Mouse (Mus musculus): Measurements from ENCODE around the gene Atp1a1.
A peak's percentile ranks its signal among the peaks of the same experiment; 100 is the strongest.

Atp1a1 gene

DNA sequence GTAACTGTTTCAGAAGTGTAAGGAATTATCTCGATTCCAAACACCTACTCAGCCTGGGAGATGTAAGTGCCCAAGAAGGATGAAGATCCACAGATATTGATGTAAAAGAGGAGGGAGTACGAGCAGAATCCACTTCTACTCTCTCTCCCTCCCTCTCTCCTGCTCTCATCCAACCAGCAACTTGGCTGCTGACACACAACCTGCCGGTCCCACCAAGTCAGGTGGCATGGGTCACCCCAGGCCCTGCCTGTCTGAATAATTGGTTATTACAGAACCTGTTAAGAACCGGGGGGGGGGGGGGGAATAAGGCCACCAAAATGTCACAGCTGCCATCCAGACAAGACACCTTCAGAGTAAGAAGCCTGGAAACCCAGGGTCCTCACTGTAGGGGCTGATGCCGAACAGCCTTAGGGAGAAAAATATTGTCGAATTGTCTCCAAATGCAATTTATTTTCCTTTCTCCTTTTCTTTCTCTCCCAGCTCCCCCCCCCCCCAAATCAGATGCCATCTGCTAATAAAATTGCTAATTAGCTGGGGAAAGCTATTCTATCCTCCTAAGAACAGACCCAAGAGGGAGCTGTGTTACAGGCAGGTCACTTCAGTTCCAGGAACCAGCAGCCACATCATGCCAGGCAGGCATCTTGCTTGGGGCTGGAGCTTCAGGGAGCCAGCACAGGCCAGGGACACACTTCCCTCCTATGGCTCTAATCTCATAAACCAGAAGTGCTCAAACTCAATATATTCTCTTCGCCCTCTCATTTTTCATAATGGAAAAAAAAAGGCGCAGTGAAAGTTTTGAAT is 6.7 kb upstream of the Atp1a1 start:
- no peak for DNase-seq

DNA sequence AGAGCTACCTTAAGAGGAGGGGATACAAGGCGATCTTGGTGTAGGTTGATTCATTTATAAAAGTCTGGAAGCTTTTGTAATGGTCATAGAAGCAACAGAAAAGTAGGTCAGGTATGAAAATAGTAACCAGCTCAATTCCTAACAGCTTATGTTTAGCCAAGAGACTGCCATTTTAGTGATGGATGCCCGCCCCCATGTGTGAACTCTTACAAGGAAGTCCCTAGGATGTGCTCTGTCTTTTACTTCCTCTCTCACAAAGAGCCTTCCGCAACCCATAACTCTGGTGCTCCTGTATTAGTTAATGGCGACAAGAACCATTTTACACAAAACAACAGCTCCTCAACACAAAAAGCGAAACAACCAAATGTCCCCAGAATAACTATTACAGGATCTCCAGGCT is 4.8 kb upstream of the Atp1a1 start:
- no peak for DNase-seq

DNA sequence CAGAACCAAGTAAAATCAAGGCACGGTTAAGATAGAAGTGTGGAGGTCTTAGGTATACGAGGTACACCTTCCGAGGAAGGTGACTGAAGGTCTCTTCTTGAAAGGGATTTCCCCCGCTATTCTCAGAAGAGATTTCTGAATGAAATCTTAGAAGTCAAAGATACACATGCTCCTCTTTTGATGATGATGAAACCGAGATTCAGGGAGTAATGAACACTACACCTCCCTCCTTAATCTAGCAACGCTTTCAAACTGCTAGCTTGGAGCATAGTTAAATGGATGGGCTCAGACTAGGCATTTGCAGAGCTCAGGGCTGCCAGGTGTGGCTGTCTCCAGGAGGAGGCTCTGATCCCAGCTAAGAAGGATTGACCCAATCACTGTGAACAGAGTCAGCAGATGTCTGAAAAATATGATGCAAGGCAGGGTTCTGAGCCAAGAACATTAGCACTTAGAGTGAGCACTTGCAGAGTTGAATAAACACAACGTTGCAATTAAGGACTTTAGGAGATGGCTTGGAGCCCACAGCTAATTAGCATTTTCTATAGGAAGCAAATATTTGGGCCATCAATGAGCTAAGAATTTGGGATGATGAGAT is 2.5 kb upstream of the Atp1a1 start:
- DNase-seq, result peak; percentile 83

DNA sequence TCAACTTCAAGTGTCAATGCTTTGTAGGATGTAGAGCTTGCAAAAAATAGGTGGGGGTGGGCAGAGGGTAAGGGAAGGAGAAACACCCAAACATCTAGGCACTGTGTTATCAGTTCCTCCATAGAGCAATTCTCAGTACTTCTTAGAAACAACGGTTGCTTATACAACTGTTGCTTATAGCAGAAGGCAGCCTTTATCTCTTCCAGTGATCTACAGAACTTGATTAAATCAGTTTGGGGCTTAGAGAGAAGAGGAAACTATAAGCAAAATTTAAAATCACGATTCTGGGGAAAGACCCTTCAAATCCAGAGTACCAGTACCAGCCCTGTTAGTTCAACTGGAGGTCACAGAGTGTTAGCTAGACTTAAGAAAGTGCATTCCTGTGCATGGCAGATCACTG is 1.2 kb upstream of the Atp1a1 start:
- DNase-seq, result no peak

DNA sequence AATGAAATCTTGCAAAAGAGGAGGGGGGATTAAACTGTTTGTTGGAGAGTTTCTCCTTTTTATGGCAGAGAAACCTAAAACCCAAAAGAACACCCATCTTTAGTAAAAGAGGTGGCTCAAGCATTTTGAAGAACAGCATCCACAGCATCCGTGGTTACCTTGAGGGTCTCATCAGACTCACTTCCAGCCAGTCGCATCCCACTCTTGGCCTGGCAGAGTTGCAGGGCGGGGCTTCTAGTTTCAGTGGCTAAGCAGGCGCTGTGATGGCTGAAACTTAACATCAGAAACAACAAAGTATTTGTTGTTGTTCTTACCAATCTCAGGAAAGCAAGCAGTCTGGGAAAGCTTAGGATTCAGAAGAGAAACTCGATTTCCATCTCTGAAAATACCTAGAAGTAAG is 807 bp upstream of the Atp1a1 start:
- DNase-seq, result no peak

DNA sequence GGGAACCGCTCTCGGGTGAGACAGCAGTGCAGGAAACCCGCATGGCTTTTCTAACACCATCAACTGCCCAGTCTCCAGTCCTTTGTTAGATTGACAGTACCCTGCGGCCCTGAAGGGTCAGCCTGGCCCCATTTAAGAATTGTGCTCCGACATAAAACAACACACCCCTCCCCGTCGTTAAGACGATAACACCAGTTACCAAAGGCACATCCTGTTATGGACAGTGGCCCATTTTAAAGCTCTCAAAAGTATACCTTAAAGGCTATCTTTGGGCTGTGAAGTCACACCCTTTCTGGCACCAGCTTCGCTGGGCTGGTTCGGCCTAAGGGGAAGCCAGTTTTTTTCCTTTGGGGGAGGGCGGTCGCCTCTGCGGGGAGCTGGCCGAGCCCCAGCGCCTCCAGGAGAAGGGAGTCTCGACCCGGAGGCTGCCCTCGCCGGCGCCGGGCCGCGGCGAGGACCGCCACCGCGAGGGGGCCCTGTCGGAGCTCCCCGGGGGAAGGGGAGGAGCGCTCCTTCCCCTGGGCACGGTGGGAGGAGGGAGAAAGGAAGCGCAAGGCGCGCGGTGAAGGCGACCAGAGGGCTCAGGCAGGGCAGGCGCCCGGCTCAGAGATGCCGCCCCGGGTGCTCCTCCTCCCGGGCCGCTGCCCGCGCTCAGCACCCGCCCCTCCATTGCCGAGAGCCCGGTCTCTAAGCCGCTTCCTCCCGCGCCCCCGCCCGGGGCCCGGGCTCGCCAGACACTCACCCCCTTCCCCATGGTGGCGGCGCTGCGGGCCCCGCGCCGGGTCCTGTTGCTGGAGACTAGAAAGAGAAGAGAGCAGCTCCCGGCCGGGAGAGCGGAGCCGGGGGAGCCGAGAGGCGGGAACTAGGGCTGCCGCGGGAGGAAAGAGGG is 579 bp downstream of the Atp1a1 start:
- DNase-seq, result peak; percentile 90

DNA sequence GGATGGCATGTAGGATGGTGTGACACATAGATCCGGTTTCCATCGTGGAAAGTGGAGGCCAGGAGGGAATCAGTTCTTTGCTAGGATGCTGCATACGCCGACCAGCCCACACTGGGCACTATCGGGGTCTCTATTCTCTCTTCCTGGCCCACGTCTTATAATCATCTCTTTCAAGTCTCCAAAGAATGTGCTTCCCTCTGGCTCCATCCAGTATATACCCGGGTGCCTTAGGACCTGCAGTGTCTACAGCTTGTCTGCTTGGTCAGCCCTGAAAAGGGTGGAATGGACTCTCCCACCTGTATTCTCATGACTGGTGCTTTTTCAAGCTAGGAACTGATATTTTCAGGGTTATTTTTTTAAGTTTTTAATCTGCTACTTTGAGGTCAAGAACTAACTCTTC is 1.3 kb downstream of the Atp1a1 start:
- DNase-seq, result no peak

DNA sequence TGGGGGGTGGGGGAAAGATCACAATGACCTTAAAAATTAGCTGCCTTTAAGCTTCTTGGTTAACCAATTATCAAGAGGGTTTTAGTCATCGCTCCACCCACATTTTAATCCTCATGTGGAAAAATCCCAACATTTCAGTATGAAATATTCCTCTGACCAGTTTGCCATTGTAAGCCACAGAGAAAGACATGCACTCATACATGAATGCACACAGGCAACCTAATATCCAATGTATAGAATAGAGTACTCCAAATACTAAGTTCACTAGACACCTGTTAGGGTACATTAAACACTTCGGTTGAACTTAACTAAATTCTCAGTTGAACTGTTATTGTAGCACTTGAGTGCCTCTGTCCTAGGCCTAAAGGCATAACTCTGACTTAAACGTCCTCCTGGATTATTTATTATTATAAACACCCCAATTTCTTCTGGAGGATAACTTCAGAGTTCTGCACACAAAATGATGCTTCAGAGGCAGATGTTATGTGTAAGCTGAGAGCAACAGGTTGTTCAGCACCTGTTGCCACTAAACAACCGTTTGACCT is 1.9 kb downstream of the Atp1a1 start:
- no peak for DNase-seq

DNA sequence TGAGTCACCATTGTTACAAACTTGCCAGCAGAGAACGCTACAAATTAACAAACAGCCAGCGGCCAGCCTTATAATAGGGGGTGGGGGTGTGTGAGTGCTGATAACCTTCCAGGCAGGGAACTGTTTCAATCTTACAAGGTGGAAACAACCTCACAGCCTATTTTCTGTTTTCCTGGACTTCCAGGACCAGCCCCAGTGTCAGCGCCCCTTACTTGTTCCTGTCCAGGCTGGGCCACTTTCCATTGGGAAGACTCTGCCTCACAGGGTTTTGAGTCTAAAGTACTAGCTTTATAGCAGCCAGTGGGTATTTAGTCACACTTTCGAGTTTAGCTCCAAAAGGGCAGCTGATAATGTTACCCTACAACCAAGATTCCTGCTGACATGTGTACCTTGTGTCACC is 2.8 kb downstream of the Atp1a1 start:
- DNase-seq, result no peak

DNA sequence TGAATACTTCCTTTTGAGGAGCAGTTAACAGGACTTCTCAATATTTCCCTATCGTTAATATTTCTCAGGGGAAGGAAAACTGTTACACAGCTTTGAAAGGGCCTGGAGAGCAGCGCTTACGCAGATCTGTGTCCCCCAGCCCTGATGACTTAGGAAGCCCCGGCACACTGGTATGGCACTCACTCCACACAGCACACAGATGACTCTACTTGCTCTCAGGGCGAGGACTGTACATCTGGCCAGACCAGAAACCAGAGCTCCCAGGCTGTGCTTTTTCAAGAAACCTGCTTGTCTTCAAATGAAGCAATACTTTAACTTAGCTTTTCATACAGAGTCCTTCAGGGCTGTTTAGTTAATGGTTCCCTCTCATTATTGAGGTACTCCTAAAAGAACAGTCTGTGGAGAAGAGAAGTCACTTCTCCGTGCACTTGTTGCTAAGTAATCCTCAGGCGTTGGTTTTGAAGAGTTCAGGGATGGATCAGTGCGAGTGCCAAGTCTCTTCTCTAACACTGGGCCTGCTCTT is 3.4 kb downstream of the Atp1a1 start:
- peak; percentile 41 for DNase-seq

DNA sequence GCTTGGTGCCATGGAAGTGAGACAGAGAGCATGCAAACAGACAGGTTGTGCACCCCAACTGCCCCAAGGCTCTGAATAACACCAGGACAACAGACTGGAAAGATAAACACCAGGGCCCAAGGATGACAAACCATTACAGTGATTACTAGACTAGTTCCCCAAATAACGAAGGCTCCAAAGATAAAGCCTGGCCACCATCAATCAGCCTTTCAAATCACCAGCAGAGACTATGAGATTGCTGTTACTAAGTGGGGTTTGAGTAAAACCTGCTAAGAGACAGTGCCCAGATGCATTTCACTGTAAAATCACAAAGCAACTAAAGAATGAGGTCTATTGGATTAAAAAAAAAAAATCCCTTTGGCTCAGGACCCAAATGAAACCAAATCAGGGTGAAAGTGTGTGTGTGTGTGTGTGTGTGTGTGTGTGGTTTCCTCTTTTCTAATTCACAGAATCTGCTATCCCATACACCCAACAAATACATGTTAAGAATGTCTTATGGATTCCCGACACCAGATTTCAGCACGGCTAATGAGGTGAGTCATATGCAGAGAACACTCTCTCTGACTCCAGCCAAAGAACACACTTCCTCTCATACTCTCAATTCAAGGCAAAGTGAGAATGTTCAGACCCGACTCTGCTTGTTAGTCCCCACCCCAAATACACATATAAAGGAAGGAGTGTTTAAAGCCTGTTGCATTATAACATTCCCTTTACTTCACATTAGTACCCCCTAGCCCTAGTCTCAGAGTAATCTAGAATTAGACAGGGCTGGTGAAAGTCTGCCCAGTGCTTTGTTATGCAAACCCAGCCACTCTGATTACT is 4.4 kb downstream of the Atp1a1 start:
- peak; percentile 64 for DNase-seq

DNA sequence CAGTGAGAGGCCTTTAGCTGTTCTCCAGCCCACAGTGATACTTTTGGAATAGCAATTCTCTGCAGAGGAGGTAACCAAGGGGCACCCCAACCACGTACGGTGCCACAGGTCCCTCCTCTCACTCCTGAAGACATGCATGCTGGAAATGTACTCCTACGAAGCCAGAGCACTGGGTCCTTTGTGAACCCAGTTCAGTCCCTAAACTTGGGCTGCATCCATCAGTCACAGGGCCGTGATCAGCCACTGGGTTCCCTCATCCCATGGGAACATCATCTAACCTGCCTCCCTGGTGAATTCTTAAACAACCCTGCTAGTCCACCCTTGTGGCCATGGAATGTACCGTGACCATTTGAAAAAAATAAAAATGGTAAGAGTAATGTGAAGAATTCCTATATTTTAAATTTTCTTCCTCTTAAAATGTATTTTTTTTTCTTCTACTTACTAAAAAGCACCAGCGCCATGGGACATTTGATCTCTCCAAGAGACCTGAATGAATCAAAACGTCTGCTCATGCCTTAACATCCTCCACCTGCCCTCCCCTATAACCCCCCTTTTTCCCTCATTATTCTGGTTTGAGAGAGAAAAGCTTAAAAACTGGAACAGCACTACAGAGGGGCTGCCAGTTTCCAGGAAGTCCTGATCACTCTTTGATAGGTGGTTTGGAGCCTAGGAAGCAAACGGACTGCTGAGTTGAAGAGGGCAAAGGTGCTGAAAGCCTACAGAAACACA is 5.1 kb downstream of the Atp1a1 start:
- DNase-seq, result no peak

DNA sequence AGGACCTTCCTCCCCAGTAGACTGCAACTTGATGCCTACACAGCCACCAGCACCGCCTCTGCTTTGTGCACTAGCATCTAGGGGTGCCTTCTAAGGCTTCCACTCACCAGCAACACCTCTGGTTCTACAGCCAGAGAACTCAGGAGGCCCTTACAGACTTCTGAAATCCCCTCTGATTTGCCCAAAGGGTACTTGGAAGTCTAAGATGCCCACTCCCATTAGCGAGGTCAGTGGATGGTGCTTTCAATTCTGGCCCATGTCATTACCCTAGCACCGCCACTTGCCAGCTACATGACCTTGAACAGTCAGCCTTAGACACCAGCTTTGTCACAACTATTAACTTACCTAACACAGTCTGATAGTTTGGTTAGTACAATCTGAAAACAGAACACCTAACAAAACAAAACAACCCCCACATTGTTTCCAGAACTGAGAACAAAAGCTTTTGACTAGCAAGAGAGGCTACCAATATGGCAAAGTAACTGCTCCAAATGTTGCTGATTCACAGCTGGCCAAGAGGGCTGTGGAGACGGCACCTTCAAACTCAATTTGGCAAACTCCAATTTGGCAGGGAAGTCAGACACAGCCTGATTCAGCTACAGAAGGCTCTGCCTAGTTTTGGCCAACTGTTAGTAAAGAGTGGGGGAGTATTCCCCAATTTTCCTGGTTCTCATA is 6.1 kb downstream of the Atp1a1 start:
- no peak for DNase-seq

DNA sequence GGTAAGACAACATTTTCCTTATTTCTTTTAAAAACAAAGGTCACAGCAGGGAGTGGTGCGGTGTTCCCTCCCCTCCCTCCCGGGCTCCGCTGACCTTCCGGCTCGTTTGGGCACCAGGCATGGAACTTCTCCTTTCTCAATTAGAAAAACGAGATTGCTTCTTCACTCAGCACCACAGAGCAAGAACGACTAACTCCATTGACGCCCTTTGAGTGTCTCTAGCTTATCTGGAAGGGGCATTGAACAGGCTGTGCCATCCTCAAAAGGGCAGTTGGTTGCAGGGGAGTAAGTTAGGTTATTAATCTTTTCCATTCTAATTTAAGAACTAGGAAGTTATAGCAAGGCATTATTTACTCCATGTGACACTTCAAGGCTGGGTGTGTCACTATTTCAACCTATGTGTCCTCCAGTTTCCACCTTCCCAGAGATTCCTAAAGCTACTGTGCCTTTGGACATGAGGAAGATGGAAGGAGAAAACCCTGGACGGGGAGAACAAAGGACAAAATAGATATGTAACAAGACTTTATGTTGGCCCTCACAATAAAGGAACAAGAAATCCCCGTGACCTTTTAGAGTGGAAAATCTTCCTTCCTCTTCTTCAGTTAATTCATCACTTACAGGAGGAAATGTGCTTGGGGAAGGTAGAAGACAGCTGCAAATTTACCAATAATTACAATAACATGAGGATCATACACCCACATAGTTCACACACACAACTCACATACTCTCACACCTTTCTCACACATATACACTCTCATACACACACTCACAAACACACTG is 7.0 kb downstream of the Atp1a1 start:
- peak; percentile 44 for DNase-seq

DNA sequence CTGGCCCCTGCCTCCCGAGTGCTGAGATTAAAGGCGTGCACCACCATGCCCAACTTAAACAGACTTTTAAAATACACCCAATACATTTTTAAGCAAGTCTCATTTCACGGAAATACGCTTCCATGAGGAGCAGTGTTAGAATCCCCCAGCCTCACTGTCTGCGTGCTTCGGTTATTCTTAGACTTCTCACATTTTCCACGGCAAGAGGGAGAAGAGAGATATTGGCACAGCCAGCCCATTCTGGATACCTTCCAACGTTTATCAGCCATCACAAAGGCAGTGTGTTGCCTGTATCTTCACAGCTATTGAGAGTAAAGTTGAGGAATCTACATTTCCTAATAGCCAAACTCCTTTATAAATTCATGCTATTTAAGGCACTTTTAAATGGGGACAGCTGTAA is 7.8 kb downstream of the Atp1a1 start:
- DNase-seq, result peak; percentile 56

DNA sequence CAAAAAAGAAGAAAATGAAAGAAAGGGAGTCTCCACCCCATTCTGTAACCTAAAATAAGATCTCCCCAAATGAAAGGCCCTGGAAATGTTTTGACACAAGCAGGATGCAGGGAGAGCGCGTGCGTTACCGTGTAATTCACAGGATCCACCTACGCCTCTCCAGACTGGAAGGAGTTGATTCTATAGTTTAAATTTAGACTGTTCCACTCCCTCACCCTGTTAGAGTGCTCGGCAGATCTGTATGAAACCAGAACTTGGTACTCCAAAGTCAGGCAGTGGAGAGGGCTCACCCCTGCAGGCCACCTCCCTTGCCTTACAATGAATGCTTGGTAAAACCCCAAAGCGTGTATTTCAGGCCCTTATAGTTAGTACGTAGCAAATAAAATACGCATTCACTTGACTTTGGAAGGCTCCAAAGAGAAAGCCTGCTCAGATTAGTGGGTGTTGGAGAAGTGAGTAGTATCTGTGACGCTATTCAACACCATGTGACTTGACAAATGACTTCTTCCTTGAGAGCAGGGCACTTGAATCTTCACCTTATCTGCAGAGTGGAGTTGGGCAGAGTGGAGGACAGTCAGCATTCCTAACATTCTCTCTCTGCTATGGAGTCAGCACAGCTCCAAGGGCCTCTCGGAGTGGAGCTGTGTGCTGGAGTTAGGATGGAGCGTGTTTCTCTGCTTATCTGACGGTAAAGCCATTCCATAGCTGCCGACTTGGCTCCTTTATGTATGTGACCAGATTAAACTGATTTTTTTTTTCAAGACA is 8.4 kb downstream of the Atp1a1 start:
- peak; percentile 34 for DNase-seq

DNA sequence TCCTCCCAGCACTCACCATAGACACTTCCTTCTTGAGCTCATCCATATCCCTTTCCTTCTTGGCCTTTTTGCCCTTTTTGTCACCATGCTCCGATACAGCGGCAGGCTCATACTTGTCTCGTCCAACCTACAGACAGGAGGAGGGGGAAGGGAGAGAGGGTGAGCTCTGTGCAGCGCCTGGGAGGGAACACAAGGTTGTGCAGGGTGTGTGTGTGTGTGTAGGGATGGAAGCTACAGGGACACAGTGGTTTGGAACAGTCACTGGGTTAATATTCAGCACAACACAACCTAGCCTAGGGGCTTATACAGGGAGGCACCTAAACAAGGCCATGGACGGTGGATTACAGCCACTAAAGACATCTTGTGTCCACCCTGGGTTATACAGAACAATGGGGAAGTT is 9.5 kb downstream of the Atp1a1 start:
- DNase-seq, result no peak

DNA sequence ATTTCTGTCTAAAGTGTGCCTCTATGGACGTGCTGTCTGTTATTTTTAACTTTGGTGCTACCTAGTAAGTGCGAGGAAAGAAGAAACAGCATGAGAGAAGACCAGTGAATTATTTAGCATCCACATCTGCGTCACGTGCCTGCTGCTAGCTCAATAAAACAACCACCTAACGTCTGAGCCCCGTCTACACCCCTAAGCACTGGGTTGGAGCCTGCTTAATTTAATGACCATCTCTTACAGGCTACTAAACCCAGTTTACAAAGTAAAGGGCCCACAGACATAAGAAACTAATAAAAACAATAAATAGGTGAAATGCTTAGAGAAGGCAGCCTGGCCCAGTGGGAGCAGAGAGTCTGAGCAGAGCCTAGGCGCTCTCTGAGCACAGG is 11.2 kb downstream of the Atp1a1 start:
- DNase-seq, result no peak

All from lung, postnatal 36 days (tissue).